Mouse (Mus musculus) testis, adult 2 months (tissue): Measurements from ENCODE around the gene Rhbdf2. TPM values are rescaled to one million over a fixed set of nuclear protein-coding genes. Genes with fewer than 3 reads are reported as not detected.
"Not testable (repeated sequence)": the region's sequence is repeated elsewhere in the genome, so short reads cannot be mapped to it uniquely, and the experiment has no call there.

Source experiments
- H3K27ac ChIP-seq: fragments of 200-500 bp; 2 replicates; pipeline ENCODE4 v1.5.1; 2012; ENCODE audit warnings: low read depth, low read length; ENCODE audit not compliant: control insufficient read depth, insufficient read depth
- H3K27me3 ChIP-seq: fragments of 200-500 bp; 2 replicates; pipeline ENCODE4 v1.6.1; 2012; ENCODE audit warnings: mild to moderate bottlenecking, low read length, moderate library complexity; ENCODE audit not compliant: control insufficient read depth, insufficient read depth
- H3K36me3 ChIP-seq: fragments of 200-500 bp; 2 replicates; pipeline ENCODE4 v1.6.1; 2012; ENCODE audit warnings: mild to moderate bottlenecking, low read length; ENCODE audit not compliant: control insufficient read depth, insufficient read depth
- H3K4me1 ChIP-seq: fragments of 200-500 bp; 2 replicates; pipeline ENCODE4 v1.6.1; 2012; ENCODE audit warnings: low read length; ENCODE audit not compliant: control insufficient read depth, insufficient read depth
- H3K4me3 ChIP-seq: fragments of 200-500 bp; 2 replicates; pipeline ENCODE4 v1.5.1; 2012; ENCODE audit warnings: low read depth, mild to moderate bottlenecking, low read length, moderate library complexity, mixed read lengths; ENCODE audit not compliant: control insufficient read depth
- CTCF ChIP-seq: fragments of 200-500 bp; IDR thresholded peaks from 2 replicates; pipeline ENCODE4 v1.5.1; 2012; ENCODE audit warnings: low read depth, mild to moderate bottlenecking, inconsistent platforms, low read length, moderate library complexity; ENCODE audit not compliant: control insufficient read depth, insufficient read depth, insufficient replicate concordance
- POLR2A ChIP-seq: fragments of 200-500 bp; IDR thresholded peaks from 2 replicates; pipeline ENCODE4 v1.6.1; 2012; ENCODE audit warnings: low read depth, mild to moderate bottlenecking, inconsistent platforms, low read length, moderate library complexity; ENCODE audit not compliant: control insufficient read depth
- polyA plus RNA-seq: library from polyadenylated mRNA; depleted of rRNA; stranded (reverse); fragments of >200 nt; gene quantifications from 2 replicates; pipeline ENCODE4 v1.2.3, GENCODE M21; 2012

Rhbdf2 gene
- polyA plus RNA-seq, 1 experiment: 7.5 TPM

- Histone ChIP-seq H3K27me3 (no peaks in the 10 kb centered on the region), H3K4me1 (peaks cover 18% of the 10 kb centered on the region), H3K27ac (peak overlapping the region; percentile 87), H3K4me3 (peak overlapping the region; percentile 94), H3K36me3 (peaks cover 2% of the 10 kb centered on the region; the same call in 1 of the 2 replicates)
- TF ChIP-seq CTCF (peak; percentile 67), POLR2A (peak; percentile 95)
These were observed 44.5 kb upstream of the Rhbdf2 start for GRCm38 (mm10) chr11:116671112-116671844.

- peak overlapping the region; percentile 94 for H3K4me3 ChIP-seq
- no peaks in the 10 kb centered on the region for H3K27me3 ChIP-seq
- TF ChIP-seq CTCF (no peak), POLR2A (no peak)
- H3K36me3 ChIP-seq: peaks cover 2% of the 10 kb centered on the region; the same call in 1 of the 2 replicates
- H3K4me1 ChIP-seq: peaks cover 18% of the 10 kb centered on the region
- no peak overlapping the region for H3K27ac ChIP-seq
These were observed 43.6 kb upstream of the Rhbdf2 start for GRCm38 (mm10) chr11:116670386-116670785.

- TF ChIP-seq POLR2A: no peak
- TF ChIP-seq CTCF: no peak
- Histone ChIP-seq H3K4me1 (peaks cover 18% of the 10 kb centered on the region), H3K27ac (no peak overlapping the region)
These were observed 43.1 kb upstream of the Rhbdf2 start for GRCm38 (mm10) chr11:116669787-116670365.

GRCm38 (mm10) chr11:116669316-116669715 is 42.5 kb upstream of the Rhbdf2 start:
- H3K36me3 ChIP-seq: peaks cover 2% of the 10 kb centered on the region; the same call in 1 of the 2 replicates
- no peak for TF ChIP-seq POLR2A
- no peak for TF ChIP-seq CTCF
- no peaks in the 10 kb centered on the region for H3K27me3 ChIP-seq
- no peak overlapping the region; the same call in 1 of the 2 replicates for H3K27ac ChIP-seq
- H3K4me1 ChIP-seq: peaks cover 18% of the 10 kb centered on the region
- H3K4me3 ChIP-seq: no peak overlapping the region; the same call in 1 of the 2 replicates

More at GRCm38 (mm10) chr11:116669787-116670365, 43.1 kb upstream of the Rhbdf2 start:
- peaks cover 2% of the 10 kb centered on the region; the same call in 1 of the 2 replicates for H3K36me3 ChIP-seq
- H3K4me3 ChIP-seq: peak overlapping the region; percentile 40; the same call in 1 of the 2 replicates
- no peaks in the 10 kb centered on the region for H3K27me3 ChIP-seq

- Histone ChIP-seq H3K4me3 (no peak overlapping the region), H3K36me3 (peaks cover 2% of the 10 kb centered on the region; the same call in 1 of the 2 replicates), H3K27me3 (no peaks in the 10 kb centered on the region), H3K4me1 (peaks cover 19% of the 10 kb centered on the region), H3K27ac (peak overlapping the region; percentile 59; the same call in 1 of the 2 replicates)
- TF ChIP-seq POLR2A (no peak), CTCF (0 out of 2 replicates have a peak, but pooled peaks have one; percentile 0)
These were observed 42.0 kb upstream of the Rhbdf2 start for GRCm38 (mm10) chr11:116668839-116669238.

GRCm38 (mm10) chr11:116668381-116668825 is 41.6 kb upstream of the Rhbdf2 start:
- peak; percentile 10; the same call in 1 of the 2 replicates for TF ChIP-seq CTCF
- TF ChIP-seq POLR2A: no peak
- H3K4me3 ChIP-seq: no peak overlapping the region
- H3K36me3 ChIP-seq: peaks cover 2% of the 10 kb centered on the region; the same call in 1 of the 2 replicates
- H3K27ac ChIP-seq: peak overlapping the region; percentile 59
- no peaks in the 10 kb centered on the region for H3K27me3 ChIP-seq
- H3K4me1 ChIP-seq: peaks cover 20% of the 10 kb centered on the region

- H3K27me3 ChIP-seq: no peaks in the 10 kb centered on the region
- H3K27ac ChIP-seq: peak overlapping the region; percentile 52
- H3K4me1 ChIP-seq: peaks cover 24% of the 10 kb centered on the region
- peaks cover 1% of the 10 kb centered on the region; the same call in 1 of the 2 replicates for H3K36me3 ChIP-seq
- no peak for TF ChIP-seq POLR2A
- no peak for TF ChIP-seq CTCF
- no peak overlapping the region for H3K4me3 ChIP-seq
These were observed 41.1 kb upstream of the Rhbdf2 start for GRCm38 (mm10) chr11:116667930-116668329.

- H3K4me3 ChIP-seq, H3K27me3 ChIP-seq, H3K36me3 ChIP-seq, H3K27ac ChIP-seq: not testable (repeated sequence)
- H3K4me1 ChIP-seq: peaks cover 25% of the 10 kb centered on the region
These were observed 40.2 kb upstream of the Rhbdf2 start for GRCm38 (mm10) chr11:116667012-116667411.
